Mouse (Mus musculus): Measurements from ENCODE around the gene Prkce. TPM values are rescaled to one million over a fixed set of nuclear protein-coding genes. Genes with fewer than 3 reads are reported as not detected.

The Prkce gene
- total and polyA plus RNA-seq, 2 experiments from 2014 or later = 8.1 to 12.6 TPM

DNA sequence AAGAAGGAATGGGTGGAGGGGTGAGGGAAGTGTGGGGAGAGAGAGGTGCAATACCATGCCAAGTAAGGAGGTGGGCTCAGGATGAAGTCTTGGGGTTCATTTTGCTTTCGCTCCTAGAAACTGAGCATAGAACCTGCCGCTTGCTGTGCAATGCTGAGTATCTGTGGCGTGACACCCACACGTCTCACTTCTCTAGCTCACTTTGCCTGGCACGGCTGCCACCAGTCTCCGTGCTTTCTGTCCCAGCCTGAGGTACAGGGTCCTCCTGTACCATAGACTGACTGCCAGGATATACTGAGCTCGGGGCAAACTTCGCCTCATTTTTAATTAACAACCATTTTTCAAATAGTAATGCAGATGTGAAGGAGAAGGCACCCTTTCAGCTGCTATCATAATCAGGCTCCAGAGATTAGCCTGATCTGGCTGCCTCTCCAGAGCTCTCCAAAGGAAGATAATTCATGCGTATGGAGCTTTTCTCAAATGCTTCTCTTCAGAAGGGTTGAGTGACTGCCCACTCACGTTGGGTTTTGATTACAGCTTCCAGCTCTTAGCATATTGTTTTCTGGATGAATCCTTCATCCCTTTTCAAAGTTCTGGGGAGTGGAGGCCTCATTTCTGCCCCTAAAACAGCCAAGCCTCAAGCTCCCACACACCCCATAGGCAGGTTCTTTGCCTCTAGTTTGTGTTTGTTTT lies 253.2 kb downstream of the Prkce start:
- no peak for TF ChIP-seq CTCF (IDR thresholded peaks at IDR 0.05; ENCODE audit: low read depth)
- no peak for TF ChIP-seq EP300 (IDR thresholded peaks at IDR 0.05; ENCODE audit: low read depth)
- no peaks in the 10 kb centered on the region for H3K27me3 ChIP-seq (ENCODE audit: control insufficient read depth, insufficient read depth, low read length)
- no peaks in the 10 kb centered on the region for H3K36me3 ChIP-seq (replicated peaks; ENCODE audit: control insufficient read depth, insufficient read depth, low read length)
- no peak overlapping the region for H3K4me3 ChIP-seq (ENCODE audit: low read depth, low read length)
- ATAC-seq (ENCODE audit: insufficient read depth, low read depth) = no peak
- H3K9ac ChIP-seq (replicated peaks; ENCODE audit: low read depth, low read length) = no peak overlapping the region
- no peak overlapping the region for H3K27ac ChIP-seq (ENCODE audit: low read depth)
- DNase-seq (ENCODE audit: low spot score) = no peak
- WGBS = 75% methylated on average over 10 of the region's 10 CpGs
- H3K9me3 ChIP-seq (replicated peaks; ENCODE audit: control insufficient read depth, low read length) = no peaks in the 10 kb centered on the region
- H3K4me2 ChIP-seq (ENCODE audit: low read depth, low read length) = no peak overlapping the region
- no peaks in the 10 kb centered on the region; the same call in 1 of the 2 replicates for H3K4me1 ChIP-seq (ENCODE audit: control insufficient read depth, insufficient read depth)

DNA sequence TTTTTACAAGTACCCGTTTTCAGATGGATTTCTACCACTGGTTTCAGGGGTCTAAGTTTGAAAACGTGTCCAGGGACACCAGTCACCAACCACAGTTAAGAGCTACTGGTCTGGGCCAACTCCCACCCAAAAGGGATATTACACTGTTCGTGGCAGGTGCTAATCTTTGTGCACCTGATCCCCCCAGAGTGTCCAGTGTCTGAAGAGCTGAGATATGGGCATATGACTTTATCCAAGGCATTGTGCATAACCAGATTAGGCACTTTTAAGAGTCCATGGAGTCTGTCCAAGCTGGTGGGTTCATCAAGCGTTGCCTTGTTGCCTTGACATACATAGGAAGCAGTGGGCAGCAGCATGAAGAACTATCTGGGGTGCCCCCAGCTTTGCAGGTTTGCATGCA lies 254.4 kb downstream of the Prkce start:
- Histone ChIP-seq H3K9me3 (replicated peaks; ENCODE audit: control insufficient read depth, low read length) (no peaks in the 10 kb centered on the region), H3K4me3 (ENCODE audit: low read depth, low read length) (no peak overlapping the region), H3K27me3 (ENCODE audit: control insufficient read depth, insufficient read depth, low read length) (no peaks in the 10 kb centered on the region), H3K4me2 (ENCODE audit: low read depth, low read length) (no peak overlapping the region), H3K36me3 (replicated peaks; ENCODE audit: control insufficient read depth, insufficient read depth, low read length) (no peaks in the 10 kb centered on the region), H3K27ac (ENCODE audit: low read depth) (no peak overlapping the region), H3K9ac (replicated peaks; ENCODE audit: low read depth, low read length) (no peak overlapping the region), H3K4me1 (ENCODE audit: control insufficient read depth, insufficient read depth) (no peaks in the 10 kb centered on the region; the same call in 1 of the 2 replicates)
- DNase-seq (ENCODE audit: low spot score) (no peak), ATAC-seq (ENCODE audit: insufficient read depth, low read depth) (no peak)
- WGBS = 72% methylated on average over 4 of the region's 4 CpGs
- TF ChIP-seq EP300 (IDR thresholded peaks at IDR 0.05; ENCODE audit: low read depth) (no peak), CTCF (IDR thresholded peaks at IDR 0.05; ENCODE audit: low read depth) (no peak)

- H3K27me3 ChIP-seq (ENCODE audit: control insufficient read depth, insufficient read depth, low read length) = no peaks in the 10 kb centered on the region
- 84% methylated on average over 6 of the region's 6 CpGs for WGBS
- TF ChIP-seq EP300 (IDR thresholded peaks at IDR 0.05; ENCODE audit: low read depth) (no peak), CTCF (IDR thresholded peaks at IDR 0.05; ENCODE audit: low read depth) (no peak)
- H3K4me2 ChIP-seq (ENCODE audit: low read depth, low read length) = no peak overlapping the region
- H3K9ac ChIP-seq (replicated peaks; ENCODE audit: low read depth, low read length) = no peak overlapping the region
- no peaks in the 10 kb centered on the region for H3K36me3 ChIP-seq (replicated peaks; ENCODE audit: control insufficient read depth, insufficient read depth, low read length)
- no peak overlapping the region for H3K27ac ChIP-seq (ENCODE audit: low read depth)
- H3K4me3 ChIP-seq (ENCODE audit: low read depth, low read length) = no peak overlapping the region
- H3K9me3 ChIP-seq (replicated peaks; ENCODE audit: control insufficient read depth, low read length) = no peaks in the 10 kb centered on the region
- peaks cover 11% of the 10 kb centered on the region; the same call in 1 of the 2 replicates for H3K4me1 ChIP-seq (ENCODE audit: control insufficient read depth, insufficient read depth)
- no peak for ATAC-seq (ENCODE audit: insufficient read depth, low read depth)
- DNase-seq (ENCODE audit: low spot score) = no peak
Observed at GRCm38 (mm10) chr17:86429877-86430276, 262.3 kb downstream of the Prkce start.

DNA sequence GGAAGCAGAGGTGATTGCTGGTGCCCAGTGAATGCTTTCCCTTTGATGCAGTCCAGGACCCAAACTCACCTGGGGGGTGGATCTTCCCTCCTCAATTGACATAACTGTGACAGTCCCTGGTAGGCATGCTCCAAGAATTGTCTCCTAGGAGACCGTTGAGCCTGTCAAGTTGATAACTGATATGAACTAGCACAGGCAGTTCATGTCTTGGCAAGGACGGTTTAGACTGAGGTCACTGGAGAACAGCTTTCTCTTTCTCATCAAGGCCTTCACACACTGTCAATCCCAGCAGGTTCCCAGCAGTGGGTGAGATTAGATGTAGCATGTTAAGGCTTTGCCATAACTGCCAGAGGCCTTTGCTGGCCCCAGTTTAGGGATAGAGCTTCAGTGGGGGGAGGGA lies 265.5 kb downstream of the Prkce start:
- Histone ChIP-seq H3K9ac (replicated peaks; ENCODE audit: low read depth, low read length) (no peak overlapping the region), H3K27me3 (ENCODE audit: control insufficient read depth, insufficient read depth, low read length) (no peaks in the 10 kb centered on the region), H3K4me2 (ENCODE audit: low read depth, low read length) (no peak overlapping the region), H3K9me3 (replicated peaks; ENCODE audit: control insufficient read depth, low read length) (no peaks in the 10 kb centered on the region), H3K27ac (ENCODE audit: low read depth) (peak overlapping the region; percentile 13; the same call in 1 of the 2 replicates), H3K4me3 (ENCODE audit: low read depth, low read length) (no peak overlapping the region), H3K36me3 (replicated peaks; ENCODE audit: control insufficient read depth, insufficient read depth, low read length) (no peaks in the 10 kb centered on the region), H3K4me1 (ENCODE audit: control insufficient read depth, insufficient read depth) (peaks cover 40% of the 10 kb centered on the region)
- peak; percentile 12 for DNase-seq (ENCODE audit: low spot score)
- TF ChIP-seq CTCF (IDR thresholded peaks at IDR 0.05; ENCODE audit: low read depth) (no peak), EP300 (IDR thresholded peaks at IDR 0.05; ENCODE audit: low read depth) (no peak)
- ATAC-seq (ENCODE audit: insufficient read depth, low read depth) = no peak
- 29% methylated on average over 2 of the region's 2 CpGs for WGBS

GRCm38 (mm10) chr17:86433813-86434212 lies 266.2 kb downstream of the Prkce start:
- DNase-seq (ENCODE audit: low spot score) (peak; percentile 57), ATAC-seq (ENCODE audit: insufficient read depth, low read depth) (peak; percentile 34; the same call in 1 of the 2 replicates)
- Histone ChIP-seq H3K4me2 (ENCODE audit: low read depth, low read length) (no peak overlapping the region), H3K4me1 (ENCODE audit: control insufficient read depth, insufficient read depth) (peaks cover 47% of the 10 kb centered on the region), H3K36me3 (replicated peaks; ENCODE audit: control insufficient read depth, insufficient read depth, low read length) (no peaks in the 10 kb centered on the region), H3K9ac (replicated peaks; ENCODE audit: low read depth, low read length) (no peak overlapping the region), H3K9me3 (replicated peaks; ENCODE audit: control insufficient read depth, low read length) (no peaks in the 10 kb centered on the region), H3K27me3 (ENCODE audit: control insufficient read depth, insufficient read depth, low read length) (no peaks in the 10 kb centered on the region), H3K4me3 (ENCODE audit: low read depth, low read length) (no peak overlapping the region), H3K27ac (ENCODE audit: low read depth) (peak overlapping the region; percentile 13)
- 63% methylated on average over 11 of the region's 11 CpGs for WGBS
- TF ChIP-seq CTCF (IDR thresholded peaks at IDR 0.05; ENCODE audit: low read depth) = no peak
- TF ChIP-seq EP300 (IDR thresholded peaks at IDR 0.05; ENCODE audit: low read depth) = no peak

DNA sequence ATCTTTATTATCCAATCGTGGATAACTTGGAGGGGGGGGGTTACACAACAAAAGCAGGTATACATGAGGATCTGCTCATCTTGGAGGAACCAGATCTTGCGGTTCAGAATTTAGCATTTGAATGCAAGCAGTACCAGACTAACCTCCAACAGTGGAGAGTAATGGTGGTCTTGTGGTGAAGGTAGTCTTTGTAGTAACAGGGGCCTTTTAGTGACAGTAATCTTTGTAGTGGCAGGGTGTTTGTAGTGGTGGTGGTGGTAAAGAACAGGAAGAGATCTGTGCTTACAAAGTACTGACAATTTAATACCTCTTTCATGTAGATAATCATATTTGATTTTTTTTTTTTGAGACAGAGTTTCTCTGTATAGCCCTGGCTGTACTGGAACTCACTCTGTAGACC lies 267.2 kb downstream of the Prkce start:
- no peak overlapping the region for H3K4me3 ChIP-seq (ENCODE audit: low read depth, low read length)
- DNase-seq (ENCODE audit: low spot score) (no peak), ATAC-seq (ENCODE audit: insufficient read depth, low read depth) (no peak)
- no peak overlapping the region for H3K27ac ChIP-seq (ENCODE audit: low read depth)
- H3K4me2 ChIP-seq (ENCODE audit: low read depth, low read length) = no peak overlapping the region
- peaks cover 57% of the 10 kb centered on the region for H3K4me1 ChIP-seq (ENCODE audit: control insufficient read depth, insufficient read depth)
- H3K9me3 ChIP-seq (replicated peaks; ENCODE audit: control insufficient read depth, low read length) = no peaks in the 10 kb centered on the region
- H3K36me3 ChIP-seq (replicated peaks; ENCODE audit: control insufficient read depth, insufficient read depth, low read length) = no peaks in the 10 kb centered on the region
- no peak for TF ChIP-seq EP300 (IDR thresholded peaks at IDR 0.05; ENCODE audit: low read depth)
- no peak for TF ChIP-seq CTCF (IDR thresholded peaks at IDR 0.05; ENCODE audit: low read depth)
- WGBS = 76% methylated on average over 2 of the region's 2 CpGs
- no peaks in the 10 kb centered on the region for H3K27me3 ChIP-seq (ENCODE audit: control insufficient read depth, insufficient read depth, low read length)
- H3K9ac ChIP-seq (replicated peaks; ENCODE audit: low read depth, low read length) = no peak overlapping the region
